Mouse (Mus musculus): ENCODE measurements around the gene Ccdc3.

GRCm38 (mm10) chr2:5193071-5193470 lies 55.5 kb downstream of the Ccdc3 start:
- TF ChIP-seq CTCF (conservative IDR thresholded peaks at IDR 0.05; ENCODE audit: low read length) (no peak), POU5F1 (IDR thresholded peaks at IDR 0.05; ENCODE audit: borderline replicate concordance, low read length) (no peak)
